7 mouse cellular contexts compared by ENCODE assay signal in genomic region chr12:102613411-102613810, GRCm38 (mm10).
"Had no signal": no experiment of that assay in that cellular context is flagged by ENCODE, and none has a peak within 500 bp of the region (broad histone marks: within the 10 kb centered on the region; RNA-seq: fewer than 3 reads in every experiment).

No protein-coding gene starts in this region.

- DNase-seq: kidney, adult 9 months; kidney, postnatal 36 days; lung, embryonic 14.5 days; lung, postnatal 10 days; right cerebral cortex, postnatal 14 days; thymus, adult 2 months; thymus, postnatal 25 days had no signal
